In genomic region chr1:39797496-39797895, GRCm38 (mm10) we compare ENCODE assay signal across 25 mouse cellular contexts. TPM values are rescaled to one million over a fixed set of nuclear protein-coding genes. Genes with fewer than 3 reads are reported as not detected.
DNase-seq lines count a peak whose midpoint lies in the region; ATAC-seq and TF ChIP-seq lines count a peak whose summit lies in the region.
"Had no signal": no experiment of that assay in that cellular context is flagged by ENCODE, and none has a peak within 500 bp of the region (broad histone marks: within the 10 kb centered on the region; RNA-seq: fewer than 3 reads in every experiment).

No protein-coding gene starts in this region.

- H3K9me3 ChIP-seq in forebrain, embryonic 14.5 days (replicated peaks; ENCODE audit: control insufficient read depth, low read length), result no peaks in the 10 kb centered on the region
- H3K9me3 ChIP-seq in forebrain, embryonic 12.5 days, result no peaks in the 10 kb centered on the region
- H3K9me3 ChIP-seq in limb, embryonic 14.5 days (ENCODE audit: control insufficient read depth, low read length), result no peaks in the 10 kb centered on the region
- H3K9me3 ChIP-seq in limb, embryonic 10.5 days (replicated peaks), result no peaks in the 10 kb centered on the region
- H3K9me3 ChIP-seq: embryonic facial prominence, embryonic 15.5 days had no signal

- peak; percentile 17 for DNase-seq in forebrain, embryonic 14.5 days (ENCODE audit: low spot score)
- peak; percentile 41 for DNase-seq in limb, embryonic 14.5 days (ENCODE audit: low spot score)
- no peak for DNase-seq in limb, embryonic 10.5 days (ENCODE audit: low spot score)
- DNase-seq in testis, postnatal 14 days (ENCODE audit: low spot score), result no peak
- peak; percentile 25 for DNase-seq in brain, embryonic 14.5 days (ENCODE audit: low read depth)
- DNase-seq in spleen, postnatal 4 days (ENCODE audit: low spot score in 2 of 2), result no peak
- DNase-seq: adrenal gland, adult 2 months; adrenal gland, postnatal 10 days; adrenal gland, postnatal 25 days; cerebellum, adult 11 months; cerebellum, adult 18-20 months; cerebellum, adult 8-10 months; cerebellum, adult 9-11 months; cerebellum, postnatal 14 days; cerebellum, postnatal 36 days; embryo, embryonic 11 days had no signal

- no peak for TF ChIP-seq POLR2A in limb, embryonic 14.5 days (IDR thresholded peaks at IDR 0.05; ENCODE audit: borderline replicate concordance, extremely low read depth, insufficient read depth, insufficient read length)
- TF ChIP-seq POLR2A in testis, adult 2 months (IDR thresholded peaks at IDR 0.05; ENCODE audit: control insufficient read depth, low read depth, low read length), result no peak
- TF ChIP-seq POLR2A in brain, embryonic 14.5 days (IDR thresholded peaks at IDR 0.05; ENCODE audit: borderline replicate concordance, extremely low read depth, insufficient read depth, insufficient read length, poor library complexity, severe bottlenecking), result no peak

- TF ChIP-seq CTCF in testis, adult 2 months (IDR thresholded peaks at IDR 0.05; ENCODE audit: control insufficient read depth, insufficient read depth, insufficient replicate concordance, low read depth, low read length), result no peak
- TF ChIP-seq CTCF in brain, embryonic 14.5 days (IDR thresholded peaks at IDR 0.05; ENCODE audit: borderline replicate concordance, extremely low read depth, insufficient read depth, insufficient read length), result no peak

- no peak overlapping the region for H3K9ac ChIP-seq in forebrain, embryonic 14.5 days (ENCODE audit: low read length)
- H3K9ac ChIP-seq in forebrain, embryonic 12.5 days, result no peak overlapping the region
- no peak overlapping the region for H3K9ac ChIP-seq in limb, embryonic 14.5 days (ENCODE audit: low read depth, low read length, severe bottlenecking)
- H3K9ac ChIP-seq: embryonic facial prominence, embryonic 12.5 days; embryonic facial prominence, embryonic 15.5 days; forebrain, embryonic 13.5 days had no signal

- H3K4me1 ChIP-seq in forebrain, embryonic 14.5 days (ENCODE audit: control insufficient read depth, insufficient read depth, low read length), result no peaks in the 10 kb centered on the region
- H3K4me1 ChIP-seq in forebrain, embryonic 12.5 days, result no peaks in the 10 kb centered on the region
- H3K4me1 ChIP-seq in limb, embryonic 14.5 days (ENCODE audit: control insufficient read depth, insufficient read depth, low read length), result no peaks in the 10 kb centered on the region
- no peaks in the 10 kb centered on the region for H3K4me1 ChIP-seq in limb, embryonic 10.5 days
- no peaks in the 10 kb centered on the region for H3K4me1 ChIP-seq in testis, adult 2 months (ENCODE audit: control insufficient read depth, insufficient read depth, low read length)
- H3K4me1 ChIP-seq: embryonic facial prominence, embryonic 12.5 days; embryonic facial prominence, embryonic 15.5 days; forebrain, embryonic 10.5 days; forebrain, embryonic 13.5 days had no signal

- no peaks in the 10 kb centered on the region for H3K27me3 ChIP-seq in forebrain, embryonic 14.5 days (replicated peaks; ENCODE audit: control insufficient read depth, insufficient read depth, low read length)
- no peaks in the 10 kb centered on the region for H3K27me3 ChIP-seq in forebrain, embryonic 12.5 days
- H3K27me3 ChIP-seq in limb, embryonic 14.5 days (ENCODE audit: control insufficient read depth, insufficient read depth, low read length), result no peaks in the 10 kb centered on the region
- no peaks in the 10 kb centered on the region for H3K27me3 ChIP-seq in limb, embryonic 10.5 days (ENCODE audit: low read depth, poor library complexity, severe bottlenecking)
- no peaks in the 10 kb centered on the region for H3K27me3 ChIP-seq in testis, adult 2 months (ENCODE audit: control insufficient read depth, insufficient read depth, low read length)
- H3K27me3 ChIP-seq: embryonic facial prominence, embryonic 12.5 days; embryonic facial prominence, embryonic 15.5 days; forebrain, embryonic 13.5 days had no signal

- no peak for ATAC-seq in forebrain, embryonic 14.5 days
- ATAC-seq in forebrain, embryonic 12.5 days (ENCODE audit: low FRiP score), result no peak
- ATAC-seq in limb, embryonic 14.5 days (ENCODE audit: low FRiP score, low read depth), result no peak
- ATAC-seq: forebrain, embryonic 13.5 days; forebrain, embryonic 16.5 days had no signal

- H3K4me2 ChIP-seq in forebrain, embryonic 14.5 days (ENCODE audit: low read length), result no peak overlapping the region
- H3K4me2 ChIP-seq in forebrain, embryonic 12.5 days, result no peak overlapping the region
- no peak overlapping the region for H3K4me2 ChIP-seq in limb, embryonic 14.5 days (replicated peaks; ENCODE audit: low read depth, low read length, severe bottlenecking)
- H3K4me2 ChIP-seq: embryonic facial prominence, embryonic 12.5 days; embryonic facial prominence, embryonic 15.5 days; forebrain, embryonic 13.5 days had no signal

- H3K36me3 ChIP-seq in forebrain, embryonic 14.5 days (ENCODE audit: control insufficient read depth, insufficient read depth, low read length), result no peaks in the 10 kb centered on the region
- no peaks in the 10 kb centered on the region for H3K36me3 ChIP-seq in forebrain, embryonic 12.5 days (replicated peaks)
- no peaks in the 10 kb centered on the region for H3K36me3 ChIP-seq in limb, embryonic 14.5 days (ENCODE audit: control insufficient read depth, insufficient read depth, low read length)
- H3K36me3 ChIP-seq in limb, embryonic 10.5 days, result no peaks in the 10 kb centered on the region
- no peaks in the 10 kb centered on the region for H3K36me3 ChIP-seq in testis, adult 2 months (ENCODE audit: control insufficient read depth, insufficient read depth, low read length)
- H3K36me3 ChIP-seq: embryonic facial prominence, embryonic 12.5 days; embryonic facial prominence, embryonic 15.5 days; forebrain, embryonic 10.5 days had no signal

- H3K27ac ChIP-seq in forebrain, embryonic 14.5 days (ENCODE audit: low read depth, low read length), result no peak overlapping the region
- no peak overlapping the region for H3K27ac ChIP-seq in forebrain, embryonic 12.5 days
- no peak overlapping the region for H3K27ac ChIP-seq in limb, embryonic 14.5 days (replicated peaks; ENCODE audit: low read depth, low read length)
- no peak overlapping the region for H3K27ac ChIP-seq in limb, embryonic 10.5 days
- 0 out of 2 replicates have a peak overlapping the region, but pooled peaks have one; percentile 3 for H3K27ac ChIP-seq in testis, adult 2 months (ENCODE audit: control insufficient read depth, insufficient read depth, low read depth, low read length)
- H3K27ac ChIP-seq: embryonic facial prominence, embryonic 12.5 days; embryonic facial prominence, embryonic 15.5 days; forebrain, embryonic 10.5 days; forebrain, embryonic 13.5 days had no signal

- H3K4me3 ChIP-seq in forebrain, embryonic 14.5 days (ENCODE audit: low read depth, low read length), result no peak overlapping the region
- no peak overlapping the region for H3K4me3 ChIP-seq in forebrain, embryonic 12.5 days (replicated peaks)
- H3K4me3 ChIP-seq in limb, embryonic 14.5 days (replicated peaks; ENCODE audit: low read length), result no peak overlapping the region
- H3K4me3 ChIP-seq in limb, embryonic 10.5 days, result no peak overlapping the region
- H3K4me3 ChIP-seq in testis, adult 2 months (ENCODE audit: control insufficient read depth, low read depth, low read length), result no peak overlapping the region
- H3K4me3 ChIP-seq: embryonic facial prominence, embryonic 12.5 days; embryonic facial prominence, embryonic 15.5 days; erythroblast, embryonic 14.5 days; forebrain, embryonic 10.5 days; forebrain, embryonic 13.5 days had no signal

- 76% methylated on average over 6 of the region's 6 CpGs for WGBS in forebrain, embryonic 14.5 days
- WGBS in forebrain, embryonic 12.5 days, result 90% methylated on average over 6 of the region's 6 CpGs
- WGBS in limb, embryonic 14.5 days, result 65% methylated on average over 6 of the region's 6 CpGs
- WGBS in limb, embryonic 10.5 days, result 89% methylated on average over 6 of the region's 6 CpGs

RNA-seq across cellular contexts. Expression of gene Gm3646, which starts 7.6 kb away (rescaled TPM):
- not detected in 2 replicates for polyA plus RNA-seq in forebrain, embryonic 14.5 days (2014; fragmentation: Nextera tagmentation; extraction: Ambion mirVana)
- polyA plus RNA-seq in forebrain, embryonic 12.5 days (2016; fragmentation: Nextera tagmentation; extraction: Ambion mirVana), result not detected in 2 replicates
- not detected in 2 replicates for polyA plus RNA-seq in limb, embryonic 14.5 days (2012; rRNA removed)
- polyA plus RNA-seq in limb, embryonic 14.5 days (2014; fragmentation: Nextera tagmentation; extraction: Ambion mirVana), result not detected in 2 replicates
- not detected in 2 replicates for polyA plus RNA-seq in limb, embryonic 10.5 days (2016; fragmentation: Nextera tagmentation; extraction: Ambion mirVana)
- polyA plus RNA-seq in testis, adult 2 months (2012; rRNA removed), result not detected in 2 replicates
- not detected in 2 replicates for polyA plus RNA-seq in brain, embryonic 14.5 days (2012; rRNA removed)
- polyA plus RNA-seq: adrenal gland, adult 2 months; embryonic facial prominence, embryonic 12.5 days; embryonic facial prominence, embryonic 15.5 days; erythroblast, embryonic 14.5 days; forebrain, embryonic 10.5 days; forebrain, embryonic 13.5 days; forebrain, embryonic 16.5 days; frontal cortex, adult 2 months had no signal

Comparison
In these comparisons a context has a peak if more than half of its experiments do, and no peak if none do; other contexts are left out.
1. DNase-seq: peak in forebrain, embryonic 14.5 days (single experiment), limb, embryonic 14.5 days (single experiment) and brain, embryonic 14.5 days (single experiment); none in limb, embryonic 10.5 days (single experiment), testis, postnatal 14 days (single experiment) and spleen, postnatal 4 days (0 of 2).